Mouse (Mus musculus) small intestine, adult 2 months (tissue): ENCODE measurements around the gene Olfr653. TPM values are rescaled to one million over a fixed set of nuclear protein-coding genes. Genes with fewer than 3 reads are reported as not detected.

Experiments
- H3K27ac ChIP-seq: fragments of 200-500 bp; 2 replicates; pipeline ENCODE4 v1.5.1; 2012; ENCODE audit warnings: low read depth, low read length, control low read depth, inconsistent platforms; ENCODE audit not compliant: insufficient read depth
- H3K27me3 ChIP-seq: fragments of 200-500 bp; 2 replicates; pipeline ENCODE4 v1.6.1; 2012; ENCODE audit warnings: mild to moderate bottlenecking, moderate library complexity, low read length, inconsistent platforms; ENCODE audit not compliant: control insufficient read depth, insufficient read depth
- H3K36me3 ChIP-seq: fragments of 200-500 bp; 2 replicates; pipeline ENCODE4 v1.6.1; 2012; ENCODE audit warnings: mild to moderate bottlenecking, low read length, control low read depth, inconsistent platforms; ENCODE audit not compliant: control insufficient read depth, insufficient read depth
- H3K4me1 ChIP-seq: fragments of 200-500 bp; 2 replicates; pipeline ENCODE4 v1.6.1; 2012; ENCODE audit warnings: low read length, inconsistent platforms, mixed read lengths; ENCODE audit not compliant: control insufficient read depth, insufficient read depth, insufficient read length
- H3K4me3 ChIP-seq: fragments of 200-500 bp; 2 replicates; pipeline ENCODE4 v1.5.1; 2012; ENCODE audit warnings: low read depth, mild to moderate bottlenecking, control low read depth, inconsistent platforms, low read length, moderate library complexity
- CTCF ChIP-seq: fragments of 200-500 bp; IDR thresholded peaks from 2 replicates; pipeline ENCODE4 v1.5.1; 2012; ENCODE audit warnings: low read depth, mild to moderate bottlenecking, control low read depth, inconsistent platforms, low read length, moderate library complexity, mixed read lengths; ENCODE audit not compliant: insufficient replicate concordance, insufficient read length; ENCODE audit errors: extremely low read depth
- POLR2A ChIP-seq: fragments of 200-500 bp; IDR thresholded peaks from 2 replicates; pipeline ENCODE4 v1.6.1; 2012; ENCODE audit warnings: low read depth, mild to moderate bottlenecking, control low read depth, inconsistent platforms, low read length, moderate library complexity
- WGBS: fragments of 180-500 bp; shearing (Covaris S2); methylation state at CpG from one replicate; pipeline ENCODE4 v1.1.7; 2018; 5-methylcytosine and 5-hydroxymethylcytosine counted together
- polyA plus RNA-seq: library from polyadenylated mRNA; depleted of rRNA; stranded (reverse); fragments of >200 nt; gene quantifications from 2 replicates; pipeline ENCODE4 v1.2.3, GENCODE M21; 2012; rRNA removed

The Olfr653 gene
- polyA plus RNA-seq, 1 experiment, result not detected

DNA sequence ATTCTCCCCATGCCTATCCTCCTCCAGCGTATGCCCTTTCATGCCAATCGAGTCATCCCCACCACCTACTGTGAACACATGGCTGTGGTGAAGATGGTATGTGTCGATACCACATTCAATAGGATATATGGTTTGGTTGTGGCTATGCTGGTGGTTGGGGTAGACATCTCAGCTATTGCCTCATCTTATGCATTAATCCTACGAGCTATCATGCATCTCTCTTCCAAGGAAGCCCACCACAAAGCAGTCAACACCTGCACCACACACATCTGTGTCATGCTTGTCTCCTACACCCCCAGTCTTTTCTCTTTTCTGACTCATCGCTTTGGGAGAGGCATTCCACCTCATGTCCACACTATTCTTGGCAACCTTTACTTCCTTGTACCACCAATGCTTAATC, 11.2 kb downstream of the Olfr653 start:
- Histone ChIP-seq H3K27me3 (no peaks in the 10 kb centered on the region), H3K4me1 (no peaks in the 10 kb centered on the region), H3K36me3 (no peaks in the 10 kb centered on the region), H3K27ac (no peak overlapping the region), H3K4me3 (no peak overlapping the region)
- WGBS, result 84% methylated on average over 5 of the region's 5 CpGs
- TF ChIP-seq POLR2A (no peak), CTCF (no peak)

DNA sequence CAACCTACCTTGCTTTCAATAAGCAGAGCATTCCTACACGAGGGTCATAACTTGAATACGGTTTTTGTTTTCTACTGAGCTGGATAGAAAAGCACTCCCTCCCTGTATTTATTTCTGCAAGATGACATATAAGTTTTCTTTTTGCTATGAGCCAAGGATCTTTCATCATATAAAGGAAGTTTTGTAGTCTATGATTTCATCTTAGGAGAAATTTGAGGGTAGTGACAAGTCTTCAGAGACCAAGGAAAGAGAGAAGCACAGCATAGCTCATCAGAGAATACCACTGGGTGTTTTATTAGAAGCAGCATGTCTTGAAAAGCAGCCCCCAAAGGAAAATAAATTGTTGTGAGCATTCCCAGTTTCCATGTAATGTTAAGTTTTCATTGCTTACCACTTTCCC, 24.6 kb downstream of the Olfr653 start, which contains the start of gene Olfr655:
Olfr655 (minus strand) TSS at position 101 of the 400 bp plus-strand sequence.
- H3K27ac ChIP-seq, result no peak within 1 kb of the TSS
- TF ChIP-seq CTCF (no peak), POLR2A (no peak)
- H3K4me3 ChIP-seq, result no peak within 1 kb of the TSS
- 87% methylated on average over 2 of the region's 2 CpGs for WGBS
- no peaks in the 10 kb centered on the region for H3K36me3 ChIP-seq
- no peaks in the 10 kb centered on the region for H3K27me3 ChIP-seq
- peaks cover 4% of the 10 kb centered on the region; the same call in 1 of the 2 replicates for H3K4me1 ChIP-seq

DNA sequence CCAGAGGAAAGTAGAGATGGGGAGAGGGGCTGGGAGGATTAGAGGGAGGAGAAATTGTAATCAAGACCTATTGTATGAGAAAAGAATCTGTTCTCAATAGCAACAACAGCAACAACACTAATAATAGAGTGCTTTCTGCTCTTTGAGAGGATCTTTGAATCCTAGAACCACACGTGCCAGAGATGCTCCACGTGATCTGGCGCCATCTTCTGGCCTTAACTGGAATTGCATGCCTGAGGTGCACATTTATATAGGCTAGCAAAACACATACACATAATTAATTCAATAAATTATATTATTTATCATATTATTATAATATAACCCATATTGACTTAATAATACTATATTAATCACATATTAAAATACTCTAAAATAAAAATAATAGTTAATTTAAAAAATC, 26.1 kb downstream of the Olfr653 start:
- Histone ChIP-seq H3K27me3 (no peaks in the 10 kb centered on the region), H3K36me3 (no peaks in the 10 kb centered on the region), H3K4me1 (peaks cover 2% of the 10 kb centered on the region; the same call in 1 of the 2 replicates), H3K4me3 (no peak overlapping the region), H3K27ac (no peak overlapping the region)
- 8% methylated on average over 3 of the region's 3 CpGs for WGBS
- TF ChIP-seq POLR2A (no peak), CTCF (peak; percentile 74; the same call in 1 of the 2 replicates)

DNA sequence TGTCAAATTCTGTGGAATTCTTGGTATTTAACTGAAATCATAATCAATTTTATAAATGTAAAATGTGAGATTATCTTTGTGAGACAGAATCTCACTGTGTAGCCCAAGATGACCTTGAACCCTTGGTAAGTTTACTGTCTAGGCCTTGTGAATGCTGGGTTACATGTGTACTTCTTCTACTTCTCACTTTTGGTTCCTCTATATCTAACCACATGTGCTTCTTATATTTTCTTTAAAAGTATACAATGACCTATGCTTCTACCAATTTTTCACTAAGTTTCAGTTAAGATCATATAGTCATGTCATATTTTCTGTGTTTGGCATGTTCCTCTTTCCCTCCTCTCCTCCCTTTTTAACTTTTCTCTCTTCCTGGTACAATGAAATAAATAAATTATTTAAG, 27.6 kb downstream of the Olfr653 start:
- H3K27ac ChIP-seq, result no peak overlapping the region
- no peak overlapping the region for H3K4me3 ChIP-seq
- peaks cover 2% of the 10 kb centered on the region; the same call in 1 of the 2 replicates for H3K4me1 ChIP-seq
- no peak for TF ChIP-seq CTCF
- no peak for TF ChIP-seq POLR2A
- no peaks in the 10 kb centered on the region for H3K36me3 ChIP-seq
- H3K27me3 ChIP-seq, result no peaks in the 10 kb centered on the region

DNA sequence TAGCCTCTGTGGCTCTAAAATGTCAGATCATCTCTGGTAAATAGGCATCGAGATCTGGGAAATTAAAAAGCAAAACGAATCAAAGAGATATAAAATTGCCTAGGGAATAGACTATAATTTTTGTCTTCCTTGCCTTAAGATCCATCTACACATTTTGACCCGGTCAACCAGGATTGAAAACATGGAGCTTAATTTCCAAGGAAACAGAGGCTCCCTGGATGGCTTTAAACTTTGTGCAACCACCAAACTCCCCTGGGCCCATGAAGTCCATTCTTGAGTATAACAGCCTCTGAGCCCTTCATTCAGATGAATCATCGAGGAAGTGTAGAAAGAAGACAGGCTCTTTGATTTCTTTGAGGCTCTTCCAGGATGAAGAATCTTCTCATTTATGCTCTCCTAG, 36.5 kb downstream of the Olfr653 start, which contains the start of gene Olfr656:
Olfr656 (plus strand) TSS at position 301 of the 400 bp plus-strand sequence.
- H3K4me3 ChIP-seq, result no peak within 1 kb of the TSS
- no peaks in the 10 kb centered on the region for H3K27me3 ChIP-seq
- TF ChIP-seq POLR2A (no peak), CTCF (no peak)
- H3K4me1 ChIP-seq, result no peaks in the 10 kb centered on the region
- H3K27ac ChIP-seq, result no peak within 1 kb of the TSS
- 73% methylated on average over 4 of the region's 4 CpGs for WGBS
- H3K36me3 ChIP-seq, result no peaks in the 10 kb centered on the region

DNA sequence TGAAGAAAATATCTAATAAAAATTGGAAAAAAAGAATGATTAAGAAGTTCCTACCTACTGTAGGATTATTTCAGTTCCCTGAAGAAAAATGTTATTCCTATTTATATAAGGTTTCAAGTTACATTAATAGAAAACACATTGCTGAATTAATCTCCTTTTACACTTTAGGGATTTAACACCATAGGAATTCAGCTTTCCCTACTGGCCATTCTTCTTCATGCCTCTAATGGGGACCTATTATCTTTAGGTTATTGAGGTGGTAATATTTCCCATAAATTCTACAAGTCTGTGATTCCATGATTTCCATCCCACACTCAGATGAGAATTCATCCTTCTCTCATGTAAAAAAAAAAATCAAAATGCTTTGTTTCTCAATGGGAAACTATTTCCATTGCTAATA, 47.4 kb downstream of the Olfr653 start, which contains the start of gene Olfr657:
Olfr657 (plus strand) TSS at position 301 of the 400 bp plus-strand sequence.
- TF ChIP-seq CTCF (no peak), POLR2A (no peak)
- Histone ChIP-seq H3K27me3 (no peaks in the 10 kb centered on the region), H3K4me3 (no peak within 1 kb of the TSS), H3K27ac (no peak within 1 kb of the TSS), H3K4me1 (no peaks in the 10 kb centered on the region), H3K36me3 (no peaks in the 10 kb centered on the region)

Other genes starting within 250 kb of the Olfr653 start
- gene Trim34b, start 247.8 kb upstream of the Olfr653 start, polyA plus RNA-seq, result 0.10 TPM in 1 of 2 replicates, not detected in the other
- 0.77 and 2.2 TPM in 2 replicates for gene Trim12c, start 224.0 kb upstream of the Olfr653 start, polyA plus RNA-seq
- 0.09 TPM in 1 of 2 replicates, not detected in the other for gene Trim30b, start 207.4 kb upstream of the Olfr653 start, polyA plus RNA-seq
- gene Trim30c, start 176.5 kb upstream of the Olfr653 start, polyA plus RNA-seq, result not detected in 2 replicates
- 0.62 and 1.9 TPM in 2 replicates for gene Trim30a, start 112.1 kb upstream of the Olfr653 start, polyA plus RNA-seq
- gene Trim30d, start 69.5 kb upstream of the Olfr653 start, polyA plus RNA-seq, result 4.1 and 14.4 TPM in 2 replicates
- not detected in 2 replicates for gene Olfr651, start 27.2 kb upstream of the Olfr653 start, polyA plus RNA-seq
- gene Olfr652, start 16.4 kb upstream of the Olfr653 start, polyA plus RNA-seq, result not detected in 2 replicates
- gene Olfr654, start 9.7 kb downstream of the Olfr653 start, polyA plus RNA-seq, result not detected in 2 replicates
- not detected in 2 replicates for gene Olfr655, start 24.5 kb downstream of the Olfr653 start, polyA plus RNA-seq
- not detected in 2 replicates for gene Olfr656, start 36.6 kb downstream of the Olfr653 start, polyA plus RNA-seq
- gene Olfr657, start 47.5 kb downstream of the Olfr653 start, polyA plus RNA-seq, result not detected in 2 replicates
- 0.06 TPM in 1 of 2 replicates, not detected in the other for gene Olfr658, start 70.0 kb downstream of the Olfr653 start, polyA plus RNA-seq
- not detected in 2 replicates for gene Olfr659, start 89.4 kb downstream of the Olfr653 start, polyA plus RNA-seq
- not detected in 2 replicates for gene Olfr661, start 109.2 kb downstream of the Olfr653 start, polyA plus RNA-seq
- gene Usp17le, start 200.2 kb downstream of the Olfr653 start, polyA plus RNA-seq, result not detected in 2 replicates